Mouse (Mus musculus) heart, postnatal 0 days (tissue): ENCODE results near the gene Syn2. TPM values are rescaled to one million over a fixed set of nuclear protein-coding genes. Genes with fewer than 3 reads are reported as not detected.

Source experiments
- ATAC-seq: fragments of 200-750 bp; cut with Nextera tagmentation; 2 replicates; pipeline ENCODE4 v1.8.0; 2017; ENCODE audit warnings: low read depth, moderate number of reproducible peaks, moderate library complexity; ENCODE audit not compliant: insufficient read depth
- DNase-seq: peaks from one replicate; pipeline ENCODE4 v3.0.0-alpha.2; 2016; ENCODE audit warnings: low spot score
- H3K27ac ChIP-seq: fragments of 300-500 bp; sonication (generic); 2 replicates; pipeline ENCODE4 v1.5.1; 2014; ENCODE audit warnings: low read depth, mild to moderate bottlenecking
- H3K27me3 ChIP-seq: fragments of 300-500 bp; sonication (generic); 2 replicates; pipeline ENCODE4 v1.6.1; 2014; ENCODE audit warnings: low read length, mixed read lengths; ENCODE audit not compliant: control insufficient read depth, insufficient read depth
- H3K36me3 ChIP-seq: fragments of 300-500 bp; sonication (generic); replicated peaks from 2 replicates; pipeline ENCODE4 v1.6.1; 2014; ENCODE audit warnings: low read length, mixed read lengths; ENCODE audit not compliant: control insufficient read depth, insufficient read depth
- H3K4me1 ChIP-seq: fragments of 300-500 bp; sonication (generic); 2 replicates; pipeline ENCODE4 v1.6.1; 2014; ENCODE audit warnings: antibody characterized with exemption; ENCODE audit not compliant: control insufficient read depth, insufficient read depth
- H3K4me2 ChIP-seq: fragments of 300-500 bp; sonication (generic); 2 replicates; pipeline ENCODE4 v1.6.1; 2014; ENCODE audit warnings: low read depth, mild to moderate bottlenecking, low read length, moderate library complexity
- H3K4me3 ChIP-seq: fragments of 300-500 bp; sonication (generic); 2 replicates; pipeline ENCODE4 v1.5.1; 2014; ENCODE audit warnings: low read depth, low read length
- H3K9ac ChIP-seq: fragments of 300-500 bp; sonication (generic); replicated peaks from 2 replicates; pipeline ENCODE4 v1.6.1; 2014; ENCODE audit warnings: low read depth, low read length, mixed read lengths
- H3K9me3 ChIP-seq: fragments of 300-500 bp; sonication (generic); replicated peaks from 2 replicates; pipeline ENCODE4 v1.6.1; 2016; ENCODE audit warnings: low read length; ENCODE audit not compliant: control insufficient read depth
- CTCF ChIP-seq: IDR thresholded peaks from 2 replicates; pipeline ENCODE4 v1.5.1; 2016; ENCODE audit warnings: antibody characterized with exemption, control low read depth, low read depth
- EP300 ChIP-seq: IDR thresholded peaks from 2 replicates; pipeline ENCODE4 v1.6.1; 2016; ENCODE audit warnings: antibody characterized with exemption, low read depth
- WGBS: fragments of 180-500 bp; shearing (Covaris S2); extraction: QIAGEN DNeasy Blood & Tissue Kit; methylation state at CpG from one replicate; pipeline ENCODE4 v1.1.7; 2014; 5-methylcytosine and 5-hydroxymethylcytosine counted together
- polyA plus RNA-seq: library from polyadenylated mRNA; unstranded; fragments of >200 nt; fragmentation: Nextera tagmentation; extraction: Ambion mirVana; gene quantifications from 2 replicates; pipeline ENCODE4 v1.2.1, GENCODE M21; 2015
- total RNA-seq: library from RNA; depleted of rRNA; stranded (reverse); fragments of >200 nt; gene quantifications from 2 replicates; pipeline ENCODE4 v1.2.3, GENCODE M21; 2014; ENCODE audit warnings: low replicate concordance

Syn2 gene
- total and polyA plus RNA-seq, 2 experiments from 2014 or later: 1.1 to 1.9 TPM

DNA sequence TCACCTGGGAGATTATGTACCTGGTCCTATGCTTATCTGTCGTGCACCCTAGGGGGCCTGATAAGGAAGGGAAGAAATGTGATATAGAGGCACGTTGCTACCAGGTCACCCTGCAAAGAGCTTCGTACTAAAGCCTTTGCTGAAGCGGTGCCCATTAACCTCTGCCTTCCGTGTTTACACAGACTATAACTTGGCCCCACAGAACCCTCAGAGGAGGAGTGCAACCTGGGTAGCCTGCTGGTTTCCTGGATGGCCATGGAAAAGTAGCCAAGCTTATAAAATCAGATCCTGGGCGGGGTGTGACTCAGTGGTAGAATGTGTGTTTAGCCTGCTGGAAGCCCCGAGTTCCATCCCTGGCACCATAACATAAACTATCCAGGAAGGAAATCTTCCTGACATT lies 179.2 kb downstream of the Syn2 start:
- DNase-seq (no peak), ATAC-seq (no peak)
- H3K4me2 ChIP-seq: no peak overlapping the region
- WGBS: 53% methylated on average over 7 of the region's 7 CpGs
- H3K27me3 ChIP-seq: no peaks in the 10 kb centered on the region
- H3K36me3 ChIP-seq: no peaks in the 10 kb centered on the region
- no peaks in the 10 kb centered on the region; the same call in 1 of the 2 replicates for H3K4me1 ChIP-seq
- H3K4me3 ChIP-seq: no peak overlapping the region
- no peak overlapping the region for H3K9ac ChIP-seq
- no peaks in the 10 kb centered on the region for H3K9me3 ChIP-seq
- TF ChIP-seq EP300: no peak
- no peak for TF ChIP-seq CTCF
- H3K27ac ChIP-seq: no peak overlapping the region

DNA sequence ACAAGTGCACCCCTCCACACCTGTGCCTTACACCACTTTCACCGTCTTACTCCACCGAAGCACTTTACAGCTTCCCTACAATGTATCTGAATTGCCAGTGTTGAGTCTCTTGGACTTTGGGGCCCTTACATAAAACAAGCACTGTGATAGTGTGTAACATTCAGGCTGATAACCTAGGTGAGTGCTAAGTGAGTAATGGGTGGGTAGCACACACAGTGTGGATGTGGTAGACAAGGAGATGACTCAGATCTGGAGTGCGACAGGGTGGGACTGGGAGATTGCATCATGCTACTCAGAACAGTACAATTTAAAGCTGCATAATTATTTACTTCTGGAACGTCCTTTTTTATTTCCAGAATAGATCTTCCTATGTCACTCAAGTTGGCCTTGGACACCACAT lies 181.1 kb downstream of the Syn2 start:
- Histone ChIP-seq H3K4me2 (no peak overlapping the region), H3K9me3 (no peaks in the 10 kb centered on the region), H3K4me3 (no peak overlapping the region), H3K27me3 (no peaks in the 10 kb centered on the region), H3K27ac (no peak overlapping the region), H3K36me3 (no peaks in the 10 kb centered on the region), H3K4me1 (no peaks in the 10 kb centered on the region; the same call in 1 of the 2 replicates), H3K9ac (no peak overlapping the region)
- TF ChIP-seq EP300 (no peak), CTCF (no peak)
- no peak for DNase-seq
- 77% methylated on average over 4 of the region's 4 CpGs for WGBS
- no peak for ATAC-seq

DNA sequence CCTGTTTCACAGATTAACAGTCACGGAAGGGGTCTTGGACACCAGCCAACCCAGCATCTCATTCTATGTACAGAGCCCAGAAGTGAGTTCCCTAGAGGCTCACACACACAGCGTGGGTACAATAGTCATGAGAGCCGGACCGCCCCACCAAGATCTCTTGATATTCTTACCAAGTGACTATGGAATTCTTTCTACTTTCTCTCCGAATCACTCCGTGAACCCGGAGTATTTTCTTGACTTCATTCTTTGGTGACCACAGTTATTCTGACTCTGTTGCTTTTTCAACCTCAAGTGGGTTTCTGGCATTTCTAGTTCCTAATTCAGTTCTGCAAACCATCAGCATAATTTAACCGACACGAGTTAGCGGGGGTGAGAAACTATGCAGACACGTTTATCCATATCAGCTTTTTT lies 182.1 kb downstream of the Syn2 start:
- no peaks in the 10 kb centered on the region; the same call in 1 of the 2 replicates for H3K4me1 ChIP-seq
- WGBS: 53% methylated on average over 11 of the region's 11 CpGs
- no peak overlapping the region for H3K27ac ChIP-seq
- H3K36me3 ChIP-seq: no peaks in the 10 kb centered on the region
- no peaks in the 10 kb centered on the region for H3K9me3 ChIP-seq
- no peaks in the 10 kb centered on the region for H3K27me3 ChIP-seq
- H3K4me3 ChIP-seq: no peak overlapping the region
- no peak for TF ChIP-seq CTCF
- TF ChIP-seq EP300: no peak
- no peak overlapping the region for H3K9ac ChIP-seq
- no peak overlapping the region for H3K4me2 ChIP-seq
- DNase-seq (no peak), ATAC-seq (no peak)

DNA sequence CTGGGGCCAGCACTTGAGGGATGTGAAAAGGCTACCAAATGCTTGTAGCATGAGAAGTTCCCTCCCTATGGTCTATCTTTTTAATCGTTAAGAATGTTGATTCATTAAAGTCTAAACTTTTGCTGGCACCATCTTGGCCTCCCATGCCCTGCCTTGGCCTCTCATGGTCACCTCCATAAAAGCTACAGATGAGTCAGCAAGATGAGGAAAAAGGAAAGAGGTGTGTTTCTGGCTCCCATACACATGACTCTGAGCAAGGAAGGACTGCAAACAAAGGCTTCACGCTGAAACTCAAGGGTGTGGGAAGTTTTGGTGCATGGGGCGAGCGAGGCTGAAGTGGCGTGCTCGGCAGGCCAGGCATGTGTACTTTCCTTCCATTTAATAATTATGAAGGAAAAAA lies 184.1 kb downstream of the Syn2 start:
- ATAC-seq (no peak), DNase-seq (no peak)
- WGBS: 76% methylated on average over 6 of the region's 6 CpGs
- Histone ChIP-seq H3K4me2 (no peak overlapping the region), H3K9me3 (no peaks in the 10 kb centered on the region), H3K27me3 (no peaks in the 10 kb centered on the region), H3K27ac (no peak overlapping the region), H3K4me3 (no peak overlapping the region), H3K9ac (no peak overlapping the region), H3K4me1 (no peaks in the 10 kb centered on the region; the same call in 1 of the 2 replicates), H3K36me3 (no peaks in the 10 kb centered on the region)
- TF ChIP-seq CTCF (no peak), EP300 (no peak)

DNA sequence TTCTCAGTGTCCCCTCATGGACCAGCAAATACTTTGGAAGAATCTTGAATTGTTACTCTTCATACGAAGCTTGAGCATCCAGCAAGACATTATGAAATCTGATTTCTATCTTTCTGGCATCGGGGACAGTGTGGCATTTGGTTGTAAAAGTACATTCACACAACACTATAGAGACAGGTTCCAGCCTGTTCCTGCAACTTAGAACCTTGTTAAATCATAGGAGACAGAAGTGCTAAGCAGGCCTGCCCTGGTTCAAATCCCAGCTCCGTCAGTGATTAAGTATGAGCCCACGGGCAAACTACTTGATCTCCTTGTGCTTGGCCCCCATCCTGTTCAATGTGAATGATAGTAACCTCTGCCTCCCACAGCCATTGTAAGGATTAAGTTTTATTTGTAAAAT lies 185.0 kb downstream of the Syn2 start:
- no peak for DNase-seq
- Histone ChIP-seq H3K36me3 (no peaks in the 10 kb centered on the region), H3K4me2 (no peak overlapping the region), H3K4me1 (no peaks in the 10 kb centered on the region; the same call in 1 of the 2 replicates), H3K9me3 (no peaks in the 10 kb centered on the region), H3K4me3 (no peak overlapping the region), H3K27ac (no peak overlapping the region), H3K27me3 (no peaks in the 10 kb centered on the region), H3K9ac (no peak overlapping the region)
- WGBS: 82% methylated on average over 4 of the region's 4 CpGs
- no peak for ATAC-seq
- TF ChIP-seq EP300 (no peak), CTCF (no peak)
